Comparison of ENCODE assay signal across 30 mouse cellular contexts in the genomic region with DNA sequence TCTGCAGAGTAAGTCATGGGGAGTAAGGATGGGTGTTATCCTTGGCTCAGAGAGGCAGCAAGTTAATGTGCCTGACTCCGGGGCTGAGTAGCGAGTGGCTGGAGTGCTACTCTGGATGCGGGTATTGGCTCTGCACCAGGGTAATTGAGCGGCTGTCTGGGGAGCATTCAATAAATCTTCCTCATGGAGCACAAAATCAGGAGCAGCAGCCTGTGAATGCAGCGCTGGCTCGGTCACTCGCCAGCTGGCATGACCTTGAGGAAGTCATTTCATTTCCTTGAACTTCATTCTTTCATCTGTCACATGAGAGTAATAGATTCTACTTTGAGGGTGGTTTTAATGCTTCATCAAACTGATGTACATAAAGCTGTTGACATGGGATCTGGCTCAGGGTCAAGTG. TPM values are rescaled to one million over a fixed set of nuclear protein-coding genes. Genes with fewer than 3 reads are reported as not detected.
DNase-seq lines count a peak whose midpoint lies in the region; ATAC-seq and TF ChIP-seq lines count a peak whose summit lies in the region.
"Had no signal": no experiment of that assay in that cellular context is flagged by ENCODE, and none has a peak within 500 bp of the region (broad histone marks: within the 10 kb centered on the region; RNA-seq: fewer than 3 reads in every experiment).

No protein-coding gene starts in this region.

- no peak for TF ChIP-seq EP300 in liver, postnatal 0 days (IDR thresholded peaks at IDR 0.05; ENCODE audit: low read depth)

- H3K36me3 ChIP-seq in kidney, embryonic 15.5 days = peaks cover 65% of the 10 kb centered on the region
- peaks cover 48% of the 10 kb centered on the region for H3K36me3 ChIP-seq in liver, postnatal 0 days (replicated peaks; ENCODE audit: insufficient read depth, low read length)

- DNase-seq in cerebellum, postnatal 10 days = peak; percentile 37 to 58
- no peak for DNase-seq in cerebellum, adult 18-20 months
- DNase-seq in kidney, adult 9 months = peak; percentile 37
- peak; percentile 89 for DNase-seq in adrenal gland, adult 2 months
- DNase-seq in kidney, postnatal 14 days = peak; percentile 53
- no peak for DNase-seq in gastrocnemius, postnatal 25 days
- no peak for DNase-seq in liver, postnatal 0 days
- DNase-seq: cerebellum, adult 2 months; heart, adult 11 months; heart, postnatal 36 days; lung, embryonic 14.5 days; lung, postnatal 4 days; spleen, adult 18-20 months; thymus, postnatal 4 days had no signal

- H3K27me3 ChIP-seq in kidney, embryonic 15.5 days = no peaks in the 10 kb centered on the region
- no peaks in the 10 kb centered on the region for H3K27me3 ChIP-seq in liver, postnatal 0 days (ENCODE audit: insufficient read depth, low read length)
- H3K27me3 ChIP-seq: forebrain, embryonic 12.5 days; heart, embryonic 12.5 days; limb, embryonic 12.5 days; liver, embryonic 12.5 days; neural tube, embryonic 12.5 days had no signal

- peaks cover 7% of the 10 kb centered on the region; the same call in 1 of the 2 replicates for H3K9me3 ChIP-seq in kidney, embryonic 15.5 days (replicated peaks)
- peaks cover 10% of the 10 kb centered on the region for H3K9me3 ChIP-seq in liver, postnatal 0 days (ENCODE audit: low read length)
- H3K9me3 ChIP-seq: forebrain, embryonic 12.5 days had no signal

- H3K4me1 ChIP-seq in kidney, embryonic 15.5 days = peaks cover 13% of the 10 kb centered on the region
- peaks cover 16% of the 10 kb centered on the region for H3K4me1 ChIP-seq in liver, postnatal 0 days (ENCODE audit: insufficient read depth)

- H3K4me3 ChIP-seq in kidney, embryonic 15.5 days (replicated peaks) = no peak overlapping the region
- no peak overlapping the region for H3K4me3 ChIP-seq in liver, postnatal 0 days (ENCODE audit: low read depth, low read length)
- H3K4me3 ChIP-seq: forebrain, embryonic 12.5 days; heart, embryonic 12.5 days; limb, embryonic 12.5 days; liver, embryonic 12.5 days; midbrain, embryonic 10.5 days; neural tube, embryonic 12.5 days had no signal

- no peak overlapping the region for H3K9ac ChIP-seq in kidney, embryonic 15.5 days
- H3K9ac ChIP-seq in liver, postnatal 0 days (replicated peaks) = no peak overlapping the region
- H3K9ac ChIP-seq: forebrain, embryonic 12.5 days; heart, embryonic 12.5 days; limb, embryonic 12.5 days; liver, embryonic 12.5 days; lung, embryonic 14.5 days; neural tube, embryonic 12.5 days had no signal

- no peak for ATAC-seq in kidney, embryonic 15.5 days (replicated peaks; ENCODE audit: low FRiP score)
- ATAC-seq in liver, postnatal 0 days = no peak
- ATAC-seq: CD4-positive, CD25-positive, alpha-beta regulatory T cell, adult 4 months; inflammation-experienced regulatory T-cells, adult 6 months; liver, embryonic 12.5 days had no signal

- H3K4me2 ChIP-seq in kidney, embryonic 15.5 days = no peak overlapping the region
- H3K4me2 ChIP-seq in liver, postnatal 0 days (ENCODE audit: low read depth, low read length) = no peak overlapping the region
- H3K4me2 ChIP-seq: forebrain, embryonic 12.5 days; heart, embryonic 12.5 days; limb, embryonic 12.5 days; liver, embryonic 12.5 days; lung, embryonic 14.5 days; neural tube, embryonic 12.5 days had no signal

- 57% methylated on average over 7 of the region's 7 CpGs for WGBS in kidney, embryonic 15.5 days
- WGBS in liver, postnatal 0 days (ENCODE audit: insufficient replicate concordance) = 90% methylated on average over 7 of the region's 7 CpGs

- H3K27ac ChIP-seq in kidney, embryonic 15.5 days = no peak overlapping the region
- no peak overlapping the region for H3K27ac ChIP-seq in liver, postnatal 0 days (ENCODE audit: low read depth)
- H3K27ac ChIP-seq: forebrain, embryonic 12.5 days; limb, embryonic 12.5 days; liver, embryonic 12.5 days; midbrain, embryonic 10.5 days; neural tube, embryonic 12.5 days had no signal

- TF ChIP-seq CTCF in liver, postnatal 0 days (IDR thresholded peaks at IDR 0.05; ENCODE audit: low read depth) = no peak

RNA-seq across cellular contexts. Expression of gene Pigt, which starts 3.2 kb away (rescaled TPM):
- polyA plus RNA-seq in kidney, embryonic 15.5 days (2015; fragmentation: Nextera tagmentation; extraction: Ambion mirVana) = 65.1 and 69.6 TPM in 2 replicates
- 10 to 100 TPM; 72.7 to 98.8 TPM for total RNA-seq in adrenal gland, adult 2 months (2021)
- 216 and 218 TPM in 2 replicates for polyA plus RNA-seq in adrenal gland, adult 2 months (2012; rRNA removed)
- 10 to 100 TPM; 27.7 to 39.4 TPM for total RNA-seq in gastrocnemius, postnatal 25 days (2021)
- 24.3 and 25.1 TPM in 2 replicates for polyA plus RNA-seq in liver, postnatal 0 days (2015; fragmentation: Nextera tagmentation; extraction: Ambion mirVana)

RNA-seq across cellular contexts. Expression of gene Dbndd2, which starts 14.6 kb away (rescaled TPM):
- 13.0 and 14.0 TPM in 2 replicates for polyA plus RNA-seq in kidney, embryonic 15.5 days (2015; fragmentation: Nextera tagmentation; extraction: Ambion mirVana)
- total RNA-seq in adrenal gland, adult 2 months (2021) = 1 to 10 TPM; 5.5 to 7.0 TPM
- 20.8 and 30.7 TPM in 2 replicates for polyA plus RNA-seq in adrenal gland, adult 2 months (2012; rRNA removed)
- 10 to 100 TPM; 21.2 to 35.4 TPM for total RNA-seq in gastrocnemius, postnatal 25 days (2021)
- polyA plus RNA-seq in liver, postnatal 0 days (2015; fragmentation: Nextera tagmentation; extraction: Ambion mirVana) = 2.7 TPM in 2 replicates

RNA-seq across cellular contexts. Expression of gene Trp53tg5, which starts 27.0 kb away (rescaled TPM):
- polyA plus RNA-seq in kidney, embryonic 15.5 days (2015; fragmentation: Nextera tagmentation; extraction: Ambion mirVana) = not detected in 2 replicates
- not detected for total RNA-seq in adrenal gland, adult 2 months (2021)
- polyA plus RNA-seq in adrenal gland, adult 2 months (2012; rRNA removed) = not detected in 2 replicates
- not detected for total RNA-seq in gastrocnemius, postnatal 25 days (2021)
- not detected in 2 replicates for polyA plus RNA-seq in liver, postnatal 0 days (2015; fragmentation: Nextera tagmentation; extraction: Ambion mirVana)
- total RNA-seq: gastrocnemius, adult 8-10 months; heart, postnatal 36 days; layer of hippocampus, postnatal 10 days; left cerebral cortex, adult 8-10 months; monocyte, adult 5-6 weeks had no signal
- polyA plus RNA-seq: CD4-positive, CD25-positive, alpha-beta regulatory T cell, adult 4 months; cerebellum, adult 2 months; forebrain, embryonic 12.5 days; inflammation-experienced regulatory T-cells, adult 6 months; large intestine, adult 2 months; limb, embryonic 12.5 days; liver, embryonic 12.5 days; lung, embryonic 14.5 days; midbrain, embryonic 10.5 days; neural tube, embryonic 12.5 days; stomach, embryonic 14.5 days had no signal

RNA-seq across cellular contexts. Expression of gene Gm20458, which starts 39.7 kb away (rescaled TPM):
- polyA plus RNA-seq in kidney, embryonic 15.5 days (2015; fragmentation: Nextera tagmentation; extraction: Ambion mirVana) = 7.7 and 8.3 TPM in 2 replicates
- total RNA-seq in adrenal gland, adult 2 months (2021) = 1 to 10 TPM; 3.9 to 9.6 TPM
- polyA plus RNA-seq in adrenal gland, adult 2 months (2012; rRNA removed) = 9.6 and 18.9 TPM in 2 replicates
- 1 to 10 TPM; 3.2 to 8.9 TPM for total RNA-seq in gastrocnemius, postnatal 25 days (2021)
- polyA plus RNA-seq in liver, postnatal 0 days (2015; fragmentation: Nextera tagmentation; extraction: Ambion mirVana) = 5.8 and 6.1 TPM in 2 replicates
- total RNA-seq: ES-E14; monocyte, adult 5-6 weeks had no signal
- polyA plus RNA-seq: CD4-positive, CD25-positive, alpha-beta regulatory T cell, adult 4 months had no signal

RNA-seq across cellular contexts. Expression of gene Sys1, which starts 43.7 kb away (rescaled TPM):
- 59.2 and 64.2 TPM in 2 replicates for polyA plus RNA-seq in kidney, embryonic 15.5 days (2015; fragmentation: Nextera tagmentation; extraction: Ambion mirVana)
- 10 to 100 TPM; 24.5 to 34.0 TPM for total RNA-seq in adrenal gland, adult 2 months (2021)
- 299 and 335 TPM in 2 replicates for polyA plus RNA-seq in adrenal gland, adult 2 months (2012; rRNA removed)
- 10 to 100 TPM; 17.2 to 20.2 TPM for total RNA-seq in gastrocnemius, postnatal 25 days (2021)
- 43.5 and 46.2 TPM in 2 replicates for polyA plus RNA-seq in liver, postnatal 0 days (2015; fragmentation: Nextera tagmentation; extraction: Ambion mirVana)

Comparison
In these comparisons a context has a peak if more than half of its experiments do, and no peak if none do; other contexts are left out.
1. DNase-seq: peak in cerebellum, postnatal 10 days (2 of 2), kidney, adult 9 months (single experiment), adrenal gland, adult 2 months (single experiment) and kidney, postnatal 14 days (single experiment); none in cerebellum, adult 18-20 months (0 of 2), gastrocnemius, postnatal 25 days (single experiment) and liver, postnatal 0 days (single experiment).